ENCODE assay signal across 9 mouse cellular contexts in genomic region chr14:122064519-122064918, GRCm38 (mm10). TPM values are rescaled to one million over a fixed set of nuclear protein-coding genes. Genes with fewer than 3 reads are reported as not detected.
A peak's percentile ranks its signal among the peaks of the same experiment; 100 is the strongest.
DNase-seq lines count a peak whose midpoint lies in the region; ATAC-seq and TF ChIP-seq lines count a peak whose summit lies in the region.
"Had no signal": no experiment of that assay in that cellular context is flagged by ENCODE, and none has a peak within 500 bp of the region (broad histone marks: within the 10 kb centered on the region; RNA-seq: fewer than 3 reads in every experiment).

No protein-coding gene starts in this region.

- peak; percentile 95 for TF ChIP-seq CTCF in G1E (IDR thresholded peaks at IDR 0.05; ENCODE audit: low read depth, low read length)

- H3K9me3 ChIP-seq in G1E (replicated peaks): no peaks in the 10 kb centered on the region
- H3K9me3 ChIP-seq: heart, embryonic 15.5 days had no signal

- H3K4me3 ChIP-seq in G1E (ENCODE audit: low read depth, low read length): no peak overlapping the region
- H3K4me3 ChIP-seq: heart, embryonic 15.5 days had no signal

- H3K4me1 ChIP-seq in G1E (ENCODE audit: insufficient read depth, low read depth, low read length): peaks cover 41% of the 10 kb centered on the region

- H3K27me3 ChIP-seq in G1E (ENCODE audit: insufficient read depth, low read length): peaks cover 37% of the 10 kb centered on the region

- peak; percentile 56 for ATAC-seq in G1E (ENCODE audit: extremely low read depth, insufficient number of reproducible peaks, low FRiP score, poor library complexity, severe bottlenecking)

- no peaks in the 10 kb centered on the region for H3K36me3 ChIP-seq in G1E (replicated peaks)
- H3K36me3 ChIP-seq: heart, embryonic 15.5 days had no signal

- peak; percentile 71 for DNase-seq in 3T3-L1 (ENCODE audit: low read depth, low spot score)
- DNase-seq in G1E (ENCODE audit: low spot score): no peak
- DNase-seq in cerebellum, adult 11 months: peak; percentile 35
- peak; percentile 76 for DNase-seq in forelimb bud, embryonic 11.5 days (ENCODE audit: low read depth, low spot score)
- DNase-seq in kidney, postnatal 10 days: peak; percentile 83
- DNase-seq in lung, adult 18-20 months: peak; percentile 61 to 64
- DNase-seq in right cerebral cortex, postnatal 14 days: peak; percentile 75
- peak; percentile 60 for DNase-seq in urinary bladder, postnatal 25 days (ENCODE audit: low spot score)

RNA-seq across cellular contexts. Expression of gene Timm8a2, which starts 30.0 kb away (rescaled TPM):
- not detected in 2 replicates for total RNA-seq in G1E (2014; fragmentation: Nextera tagmentation)
- 0.35 TPM in 1 of 2 replicates, not detected in the other for total RNA-seq in G1E (2017)
- 0.05 TPM in 1 of 2 replicates, not detected in the other for polyA plus RNA-seq in G1E (2012)
- polyA plus RNA-seq: heart, embryonic 15.5 days had no signal

RNA-seq across cellular contexts. Expression of gene Tm9sf2, which starts 42.3 kb away (rescaled TPM):
- total RNA-seq in G1E (2014; fragmentation: Nextera tagmentation) (76.0 and 81.2 TPM in 2 replicates), G1E (2017) (162 and 173 TPM in 2 replicates)
- polyA plus RNA-seq in G1E (2012): 131 and 189 TPM in 2 replicates
